Mouse (Mus musculus) heart, postnatal 36 days (tissue): Measurements from ENCODE around the gene Gm17577. TPM values are rescaled to one million over a fixed set of nuclear protein-coding genes. Genes with fewer than 3 reads are reported as not detected.
"Not testable (repeated sequence)": the region's sequence is repeated elsewhere in the genome, so short reads cannot be mapped to it uniquely, and the experiment has no call there.

Experiments
- DNase-seq, 2 experiments: peaks; one replicate each; pipeline ENCODE4 v3.0.0; 2021 to 2022
- intact Hi-C: fragments of 180-260 bp; cut with DNase I; formaldehyde crosslinking; loops from one replicate; pipeline ENCODE4 v1.15.1; 2025
- total RNA-seq, 2 experiments: library from RNA; stranded (reverse); gene quantifications; 2 replicates each; pipeline ENCODE4 v1.2.3; 2021

The Gm17577 gene
- total RNA-seq: not detected

GRCm38 (mm10) chrX:123246807-123247206, at the start of gene Gm17577:
Gene Gm17577, minus strand, starts transcription at chrX:123246907.
- intact Hi-C loops, DNase-seq: not testable (repeated sequence)

- intact Hi-C loops, DNase-seq: not testable (repeated sequence)
Observed at GRCm38 (mm10) chrX:123222381-123222780, 24.3 kb downstream of the Gm17577 start, which contains the start of gene Srsx. Gene Srsx, minus strand, starts transcription at chrX:123222481.

Other genes with a start within 250 kb of the Gm17577 start
- not detected for gene Gm17521, start 217.2 kb downstream of the Gm17577 start, total RNA-seq
- 1 to 10 TPM; 3.9 to 4.0 TPM for gene Cldn34c1, start 143.4 kb downstream of the Gm17577 start, total RNA-seq
- not detected for gene Srsx, start 24.4 kb downstream of the Gm17577 start, total RNA-seq